Mouse (Mus musculus) heart, postnatal 36 days (tissue): ENCODE data around the gene Fam53a. TPM values are rescaled to one million over a fixed set of nuclear protein-coding genes. Genes with fewer than 3 reads are reported as not detected.

Experiments
- DNase-seq, 2 experiments: peaks; one replicate each; pipeline ENCODE4 v3.0.0; 2021 to 2022
- intact Hi-C: fragments of 180-260 bp; cut with DNase I; formaldehyde crosslinking; loops from one replicate; pipeline ENCODE4 v1.15.1; 2025
- total RNA-seq, 2 experiments: library from RNA; stranded (reverse); gene quantifications; 2 replicates each; pipeline ENCODE4 v1.2.3; 2021

The Fam53a gene
- total RNA-seq, 2 experiments from 2014 or later: 25.9 to 28.7 TPM

DNA sequence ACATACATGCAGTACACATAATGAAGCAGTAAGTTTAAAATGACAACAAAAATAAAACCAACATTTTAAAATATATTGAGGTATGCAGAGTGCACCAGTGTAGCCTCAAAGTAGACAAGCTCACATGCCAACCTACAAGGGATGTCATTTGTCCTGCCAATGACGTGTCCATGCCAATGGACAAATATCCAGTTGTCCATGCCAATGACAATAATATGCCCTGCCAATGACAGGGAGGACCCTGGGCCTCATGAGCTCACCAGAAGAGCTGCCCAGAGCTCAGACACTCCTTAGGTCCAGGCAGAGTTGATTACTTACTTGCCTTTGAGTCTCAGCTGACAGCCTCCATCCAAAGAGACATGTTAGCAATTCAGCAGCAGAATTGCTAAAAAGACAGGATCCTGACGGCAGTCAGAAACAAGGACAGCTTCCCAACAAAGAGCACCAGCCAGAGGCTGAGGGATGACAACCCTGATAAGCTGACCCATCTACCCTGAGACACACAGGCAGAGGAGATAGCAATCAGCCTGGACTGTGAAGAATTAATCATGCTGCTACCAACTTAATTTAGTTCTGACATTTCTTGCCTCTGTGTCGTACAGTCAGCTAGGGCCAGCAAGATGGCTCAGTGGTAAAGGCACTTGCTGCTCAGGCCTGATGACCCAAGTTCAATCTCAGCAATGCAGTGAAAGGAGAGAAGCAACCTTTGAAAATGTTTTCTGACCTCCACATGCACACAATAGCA is 8.3 kb upstream of the Fam53a start:
- DNase-seq: no peak
- intact Hi-C loops: no loop called here

DNA sequence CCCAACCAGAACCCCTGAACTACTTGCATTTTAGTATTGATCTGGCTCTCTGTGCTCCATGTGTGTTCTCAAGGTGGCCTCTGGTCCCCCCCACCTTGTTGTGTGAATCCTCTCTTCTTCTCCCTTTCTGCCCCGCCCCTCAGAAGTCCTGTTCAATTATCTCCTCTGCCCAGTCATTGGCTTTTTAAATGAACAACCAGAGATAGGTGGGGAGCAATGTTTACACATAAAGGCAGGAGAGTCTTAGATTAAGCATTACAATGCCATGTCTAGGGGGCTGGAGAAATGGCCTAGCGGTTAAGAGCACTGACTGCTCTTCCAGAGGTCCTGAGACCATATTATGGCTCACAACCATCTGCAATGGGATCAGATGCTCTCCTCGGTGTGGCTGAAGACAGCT is 5.9 kb upstream of the Fam53a start:
- DNase-seq: no peak
- intact Hi-C loops: no loop called here

GRCm38 (mm10) chr5:33632526-33632925 is 3.1 kb upstream of the Fam53a start:
- intact Hi-C loops: no loop called here
- no peak for DNase-seq

DNA sequence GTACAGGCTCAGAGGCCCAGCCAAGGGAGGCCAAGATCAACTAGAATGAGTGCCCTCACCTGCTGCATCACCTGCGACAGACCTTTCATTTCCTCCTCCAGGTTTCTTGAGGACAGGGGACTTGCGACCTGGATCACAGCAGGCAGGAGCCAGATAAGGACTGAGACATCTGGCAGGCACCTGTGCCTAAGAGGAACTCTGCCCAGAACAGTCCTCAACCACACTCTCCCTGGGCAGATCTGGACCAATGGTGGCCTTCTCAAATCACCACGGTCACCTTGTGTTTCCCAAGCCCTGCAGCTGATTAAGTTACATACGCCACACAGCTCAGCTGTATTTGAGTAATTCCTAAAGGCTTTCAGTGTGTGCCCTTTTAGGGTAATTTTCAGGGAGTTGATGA is 1.2 kb upstream of the Fam53a start:
- intact Hi-C loops: loop anchor here (2.0 kb wide), 1 partner anchor 28 kb away; the partner anchor contains the start of genes Tacc3 and Tmem129
- DNase-seq: peak; percentile 11 to 30

GRCm38 (mm10) chr5:33630061-33630460 is 626 bp upstream of the Fam53a start:
- peak in 1 of 2 experiments; percentile 45 for DNase-seq
- intact Hi-C loops: loop anchor here (2.0 kb wide), 1 partner anchor 29 kb away; the partner anchor contains the start of genes Tacc3 and Tmem129

- intact Hi-C loops: loop anchor here (10.0 kb wide), 1 partner anchor 354 kb away; the partner anchor contains the start of gene Ctbp1
Measured at GRCm38 (mm10) chr5:33628820-33629300, 575 bp downstream of the Fam53a start.

DNA sequence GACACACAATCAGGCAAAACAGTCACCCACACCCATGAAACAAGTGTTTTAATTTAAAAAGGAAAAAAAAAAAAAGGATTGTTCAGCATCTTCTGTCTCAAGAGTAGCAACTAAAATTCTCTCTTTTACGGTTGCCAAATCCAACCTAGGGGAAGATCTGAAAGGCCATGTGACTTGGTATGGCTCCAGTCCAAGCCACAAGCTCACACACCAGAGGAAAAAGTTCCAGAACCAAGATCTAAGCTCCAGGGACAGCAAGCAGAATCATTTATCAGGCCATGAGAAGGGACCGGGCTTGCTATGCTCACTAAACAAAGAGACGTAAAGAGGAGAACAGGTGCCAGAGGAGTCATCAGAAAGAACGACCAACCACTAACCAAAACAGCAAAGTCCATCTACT is 1.5 kb downstream of the Fam53a start:
- intact Hi-C loops: loop anchor here (10.0 kb wide), 1 partner anchor 353 kb away; the partner anchor contains the start of gene Ctbp1

More at GRCm38 (mm10) chr5:33628820-33629300, 575 bp downstream of the Fam53a start:
- no peak for DNase-seq

DNA sequence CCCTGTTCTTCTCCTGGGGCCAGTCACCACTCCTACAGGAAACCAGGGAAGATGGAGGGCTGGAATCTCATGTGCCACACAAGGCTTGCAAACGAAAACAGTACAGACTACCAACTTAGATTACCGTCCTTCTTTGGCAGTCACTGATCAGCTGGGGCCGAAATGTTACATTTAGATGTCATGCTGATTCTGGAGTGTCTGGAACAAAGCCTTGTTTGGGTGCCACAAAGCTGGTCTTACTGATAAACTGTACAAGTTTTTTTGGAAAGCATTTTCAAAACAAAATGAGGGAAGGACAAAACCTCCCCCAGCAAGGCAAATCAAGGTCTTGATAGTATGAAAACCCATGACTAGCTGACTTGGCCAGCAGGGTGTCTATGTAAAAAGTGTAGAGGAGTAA is 5.7 kb downstream of the Fam53a start:
- DNase-seq: no peak

More for the DNA sequence above, 1.5 kb downstream of the Fam53a start:
- peak in 1 of 2 experiments; percentile 29 for DNase-seq

GRCm38 (mm10) chr5:33622671-33623070 is 6.8 kb downstream of the Fam53a start:
- DNase-seq: no peak
- intact Hi-C loops: loop anchor here (10.0 kb wide), 1 partner anchor 348 kb away; the partner anchor contains the start of gene Ctbp1

More for the DNA sequence above, 5.7 kb downstream of the Fam53a start:
- intact Hi-C loops: loop anchor here (10.0 kb wide), 1 partner anchor 349 kb away; the partner anchor contains the start of gene Ctbp1

DNA sequence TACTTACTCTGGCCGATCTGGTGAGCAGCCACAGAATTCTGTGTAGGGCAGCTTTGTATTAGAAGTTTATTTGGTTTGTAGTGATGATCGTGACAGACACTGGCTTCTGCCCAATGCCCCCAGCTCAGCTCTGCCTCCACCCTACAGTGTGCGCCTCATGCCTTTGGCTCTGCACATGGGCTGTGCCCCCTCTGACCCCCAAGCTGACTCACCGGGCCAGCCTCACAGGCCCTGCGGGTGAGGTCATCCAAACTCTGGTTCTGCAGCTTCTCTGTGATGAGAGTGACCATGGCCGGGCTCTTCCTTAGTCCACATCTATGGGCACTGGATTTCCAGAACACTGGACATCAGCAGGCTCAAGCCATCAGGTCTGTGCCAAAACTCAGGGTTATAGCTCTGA is 15.0 kb downstream of the Fam53a start:
- intact Hi-C loops: no loop called here

GRCm38 (mm10) chr5:33611795-33612194 is 17.6 kb downstream of the Fam53a start:
- intact Hi-C loops: no loop called here
- no peak for DNase-seq

More for the DNA sequence above, 15.0 kb downstream of the Fam53a start:
- no peak for DNase-seq

DNA sequence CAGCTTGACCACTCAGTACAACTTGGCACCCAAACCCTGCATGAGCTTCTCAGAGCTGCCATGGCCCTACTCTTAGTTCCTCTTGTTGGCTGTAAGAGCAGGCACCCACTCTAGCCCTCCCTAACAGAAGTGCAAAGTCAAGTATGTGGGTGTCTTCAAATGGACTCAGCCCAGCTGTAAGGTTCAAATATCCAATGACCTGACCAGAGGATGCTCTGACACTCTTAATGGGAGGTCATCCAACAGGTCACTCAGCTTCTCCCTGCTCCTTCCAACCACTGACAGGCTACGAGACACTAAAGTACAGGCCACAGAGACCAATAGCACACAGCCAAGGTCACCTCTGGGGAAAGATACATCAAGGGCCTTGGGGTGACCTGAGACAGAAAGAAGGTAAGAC is 20.2 kb downstream of the Fam53a start:
- intact Hi-C loops: no loop called here

GRCm38 (mm10) chr5:33607434-33607833 is 22.0 kb downstream of the Fam53a start:
- no peak for DNase-seq
- intact Hi-C loops: no loop called here

More for the DNA sequence above, 20.2 kb downstream of the Fam53a start:
- DNase-seq: no peak

- no peak for DNase-seq
- intact Hi-C loops: no loop called here
Measured at GRCm38 (mm10) chr5:33606631-33607030, 22.8 kb downstream of the Fam53a start.

GRCm38 (mm10) chr5:33605314-33605713 is 24.1 kb downstream of the Fam53a start:
- intact Hi-C loops: no loop called here
- no peak for DNase-seq

DNA sequence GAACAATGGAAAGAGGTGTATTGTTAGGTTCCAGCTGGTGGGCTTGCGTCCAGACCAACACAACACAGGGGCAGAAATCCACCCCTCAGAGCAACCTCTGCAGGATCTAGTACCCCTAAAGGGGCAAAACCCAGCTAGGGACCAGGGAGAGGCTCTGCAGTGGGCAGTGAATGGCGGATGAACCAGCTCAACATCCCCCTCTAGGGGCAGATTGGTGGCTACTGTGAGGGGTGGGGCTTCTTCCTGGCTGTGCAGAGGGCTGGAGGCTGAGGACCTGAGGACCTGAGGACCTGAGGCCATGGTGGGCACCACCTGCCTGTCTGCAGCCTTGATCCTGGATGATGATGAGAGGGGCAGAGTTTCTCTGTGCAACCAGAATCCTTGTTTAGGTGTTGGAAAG is 35.8 kb downstream of the Fam53a start:
- intact Hi-C loops: no loop called here
- no peak for DNase-seq

DNA sequence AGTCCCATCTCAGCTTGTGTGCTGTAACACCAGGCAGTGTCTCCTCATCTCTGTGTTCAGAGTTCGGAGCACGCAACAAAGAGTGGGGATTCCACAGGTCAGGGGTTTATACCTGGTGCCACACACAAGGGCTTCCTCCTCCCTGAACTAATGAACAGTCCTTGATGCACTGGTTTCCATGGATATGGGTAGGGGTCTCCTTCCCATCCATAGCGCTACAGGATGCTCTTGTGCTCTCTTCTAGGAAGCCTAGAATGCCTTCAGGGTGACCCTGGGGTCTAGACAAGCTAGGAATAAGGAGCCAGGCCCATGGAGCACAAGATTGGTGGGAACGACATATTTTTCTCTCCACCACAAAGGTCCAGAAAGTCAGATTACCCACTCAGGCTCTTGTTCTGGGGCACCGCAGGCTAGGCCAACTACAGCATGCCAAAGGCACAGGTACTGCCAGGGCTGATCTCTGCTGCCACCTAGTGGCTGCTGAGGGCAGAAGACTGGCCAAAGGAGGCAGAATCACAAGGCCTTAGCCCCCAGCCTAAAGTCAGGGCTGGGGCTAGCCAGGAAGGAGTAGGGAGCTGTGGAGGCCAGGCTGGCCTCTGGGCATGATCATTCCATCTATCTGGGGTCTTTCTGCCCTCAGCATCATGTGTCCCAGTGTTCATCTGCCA is 40.1 kb downstream of the Fam53a start:
- intact Hi-C loops: loop anchor here (1.0 to 5.0 kb wide), 3 partner anchors 49 to 193 kb away; no protein-coding TSS in a partner anchor
- peak; percentile 71 to 79 for DNase-seq

DNA sequence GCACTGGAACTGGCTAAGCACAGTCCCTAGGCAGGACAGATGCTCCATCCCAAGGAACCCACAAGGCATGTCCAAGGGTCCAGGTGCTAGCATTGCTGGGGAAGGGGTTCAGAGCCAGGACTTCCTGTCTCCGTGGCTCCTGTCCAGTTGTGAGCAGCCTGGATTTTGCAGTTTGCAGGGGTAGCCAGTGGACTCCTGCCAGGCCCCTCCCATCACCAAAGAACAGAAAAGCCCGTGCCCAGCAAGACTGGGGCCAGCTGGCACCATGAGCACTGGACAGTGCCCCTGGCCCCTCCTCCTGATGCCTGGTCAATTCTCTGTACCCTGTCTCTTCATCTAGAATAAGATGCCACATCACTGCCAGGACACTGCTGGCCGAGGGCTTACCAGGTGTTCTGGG is 41.4 kb downstream of the Fam53a start:
- intact Hi-C loops: loop anchor here (2.0 to 5.0 kb wide), 2 partner anchors 47 to 91 kb away; no protein-coding TSS in a partner anchor
- no peak for DNase-seq

GRCm38 (mm10) chr5:33587498-33588058 is 41.9 kb downstream of the Fam53a start:
- no peak for DNase-seq
- intact Hi-C loops: loop anchor here (2.0 to 5.0 kb wide), 2 partner anchors 47 to 90 kb away; no protein-coding TSS in a partner anchor

DNA sequence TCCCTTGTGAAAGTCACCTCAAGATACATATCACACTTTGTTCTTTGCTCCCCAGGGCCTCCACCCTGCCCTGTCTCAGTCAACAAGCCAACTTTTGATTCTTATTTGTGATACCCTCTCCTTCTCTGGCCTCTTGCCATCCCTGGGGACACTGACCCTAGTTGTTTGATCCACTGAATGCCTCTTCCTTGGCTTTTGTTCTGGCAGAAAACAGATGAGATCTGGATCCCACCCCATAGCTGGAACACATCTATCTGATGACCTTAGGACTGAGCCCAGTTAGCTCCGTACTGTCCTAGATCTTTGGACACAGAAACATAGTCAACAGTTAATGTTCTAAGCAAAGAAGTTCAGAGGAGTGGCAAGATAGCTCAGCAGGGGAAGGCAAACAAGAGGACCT is 49.1 kb downstream of the Fam53a start:
- no peak for DNase-seq

DNA sequence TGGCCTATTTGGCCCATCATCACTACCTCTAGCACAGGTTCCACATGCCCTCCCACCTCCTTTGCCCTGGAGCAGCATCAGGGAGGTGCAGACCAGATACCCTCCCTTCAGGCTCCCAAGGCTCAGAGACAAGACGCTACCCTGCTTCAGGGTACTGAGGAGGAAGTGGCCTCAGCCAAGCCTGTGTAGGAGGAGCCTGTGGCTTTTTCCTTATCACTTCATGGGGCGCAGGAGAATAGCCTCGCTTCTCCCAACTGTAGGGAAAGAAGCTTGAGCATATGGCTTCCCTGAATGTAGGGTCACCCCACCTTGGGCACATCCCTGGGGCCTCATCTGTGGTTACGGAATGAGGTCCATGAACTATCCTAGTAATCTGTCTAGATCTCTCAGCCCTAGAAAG is 55.2 kb downstream of the Fam53a start:
- intact Hi-C loops: no loop called here
- DNase-seq: no peak

More for the DNA sequence above, 49.1 kb downstream of the Fam53a start:
- intact Hi-C loops: no loop called here
